Mouse (Mus musculus): ENCODE data around the gene Tmco4. TPM values are rescaled to one million over a fixed set of nuclear protein-coding genes. Genes with fewer than 3 reads are reported as not detected.

The Tmco4 gene
- total RNA-seq, 2 experiments from 2014 or later, result 0.19 to 1.4 TPM

DNA sequence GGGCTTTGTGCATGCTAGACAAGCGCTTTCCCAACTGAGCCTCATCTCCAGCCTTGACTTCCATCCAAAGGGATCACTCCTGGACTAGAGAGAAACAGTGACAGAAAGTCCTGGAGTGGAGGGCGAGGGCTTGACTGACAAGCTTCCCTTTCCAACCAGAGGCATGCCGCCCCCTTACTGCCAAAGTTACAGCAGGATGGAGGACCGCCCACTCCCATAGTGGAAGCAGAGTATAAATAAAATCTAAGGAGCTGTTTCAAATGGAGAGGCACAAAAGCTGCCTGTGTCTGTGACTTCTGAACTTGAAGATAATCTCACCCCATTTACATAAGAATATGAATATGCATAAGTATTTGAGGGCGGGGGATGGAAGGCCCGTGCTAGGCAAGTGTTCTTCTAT, 75.8 kb downstream of the Tmco4 start:
- no peak for ATAC-seq (replicated peaks; ENCODE audit: low FRiP score, poor library complexity, severe bottlenecking)

DNA sequence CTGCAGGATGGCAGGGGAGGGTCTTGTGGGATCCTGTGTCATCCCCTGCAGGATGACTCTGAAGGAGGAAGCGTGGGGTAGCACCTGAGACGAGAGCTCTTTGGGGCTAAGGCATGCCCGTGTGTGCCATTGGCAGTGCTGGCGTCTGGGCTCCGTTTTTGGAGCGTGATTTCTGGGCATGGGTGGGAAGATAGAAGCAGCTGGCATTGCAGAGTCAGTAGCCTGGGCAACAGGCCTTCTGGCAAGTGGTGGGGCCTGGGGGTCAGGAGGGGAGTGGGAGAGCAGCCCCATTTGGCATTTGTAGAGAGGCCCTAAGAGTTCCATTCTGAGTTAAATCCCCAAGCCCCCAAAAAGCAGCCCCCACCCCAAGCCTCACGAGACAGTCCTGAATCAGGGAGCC, 80.1 kb downstream of the Tmco4 start:
- no peak for ATAC-seq (replicated peaks; ENCODE audit: low FRiP score, poor library complexity, severe bottlenecking)

DNA sequence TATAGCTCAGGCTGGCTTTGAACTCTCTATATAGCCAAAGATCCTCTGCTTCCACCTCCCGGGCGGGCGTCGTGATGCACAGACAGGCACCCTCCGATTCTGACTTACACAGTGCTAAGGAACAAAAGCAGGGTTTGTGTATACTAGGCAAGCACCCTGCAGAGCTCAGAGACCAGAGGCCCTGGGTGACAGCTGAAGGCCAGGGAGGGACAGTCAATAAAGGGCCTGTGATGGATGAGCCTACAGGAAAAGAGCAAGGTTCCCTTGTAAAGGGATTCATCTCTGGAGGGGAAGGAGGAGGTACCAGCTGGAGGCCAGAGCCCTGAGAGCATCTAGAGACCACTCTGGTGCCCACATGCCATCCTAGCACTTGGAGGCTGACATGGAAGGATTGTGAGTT, 80.7 kb downstream of the Tmco4 start:
- no peak for ATAC-seq (replicated peaks; ENCODE audit: low FRiP score, poor library complexity, severe bottlenecking)

DNA sequence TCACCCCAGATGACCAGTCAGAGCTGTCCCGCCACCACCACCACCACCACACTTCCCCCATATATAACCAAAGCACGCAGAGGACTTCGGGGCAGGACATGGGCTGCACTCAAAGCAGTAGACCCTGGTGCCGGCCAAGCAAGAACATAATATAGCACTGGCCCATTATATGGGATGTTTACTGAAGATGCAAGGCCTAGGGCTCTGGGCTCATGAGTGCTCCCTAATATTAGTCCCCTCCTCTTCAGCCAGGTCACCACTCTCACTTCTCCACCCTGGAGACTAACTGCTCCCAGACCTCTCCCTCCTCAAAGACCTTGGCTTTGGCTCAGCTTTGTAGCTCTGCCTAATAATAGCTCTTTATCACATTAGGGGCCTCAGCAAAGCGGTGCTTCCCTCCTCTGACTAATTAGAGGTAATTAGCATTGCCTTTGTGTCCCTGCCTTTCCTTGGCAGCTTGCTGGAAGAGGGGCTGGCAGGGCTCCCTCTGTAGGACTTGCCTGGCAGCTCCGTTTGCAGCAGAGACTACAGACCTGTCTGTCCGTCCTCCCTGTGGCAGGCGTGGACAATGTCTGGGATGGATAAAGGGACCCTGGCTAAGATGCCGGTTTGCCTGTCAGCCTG, 81.7 kb downstream of the Tmco4 start:
- ATAC-seq (replicated peaks; ENCODE audit: low FRiP score, poor library complexity, severe bottlenecking), result no peak

DNA sequence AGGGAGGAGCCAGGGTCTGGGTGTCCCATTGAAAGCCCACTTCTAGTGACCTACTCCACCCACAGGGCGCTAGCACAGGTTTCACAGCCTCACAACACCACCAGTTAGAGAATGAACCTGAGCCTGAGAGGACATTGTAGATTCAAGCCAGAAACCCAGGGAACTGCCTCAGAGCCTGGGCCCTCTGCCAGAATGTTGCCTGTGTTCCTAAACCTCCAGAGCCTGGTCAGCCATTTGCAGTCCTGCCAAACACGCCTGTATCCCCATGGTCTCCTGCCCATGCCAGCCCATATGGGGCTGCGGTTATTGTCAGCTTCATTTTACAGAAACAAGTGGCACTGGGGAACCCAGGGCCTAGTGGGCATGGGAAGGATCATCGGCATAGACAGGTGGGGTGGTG, 82.6 kb downstream of the Tmco4 start:
- no peak for ATAC-seq (replicated peaks; ENCODE audit: low FRiP score, poor library complexity, severe bottlenecking)

DNA sequence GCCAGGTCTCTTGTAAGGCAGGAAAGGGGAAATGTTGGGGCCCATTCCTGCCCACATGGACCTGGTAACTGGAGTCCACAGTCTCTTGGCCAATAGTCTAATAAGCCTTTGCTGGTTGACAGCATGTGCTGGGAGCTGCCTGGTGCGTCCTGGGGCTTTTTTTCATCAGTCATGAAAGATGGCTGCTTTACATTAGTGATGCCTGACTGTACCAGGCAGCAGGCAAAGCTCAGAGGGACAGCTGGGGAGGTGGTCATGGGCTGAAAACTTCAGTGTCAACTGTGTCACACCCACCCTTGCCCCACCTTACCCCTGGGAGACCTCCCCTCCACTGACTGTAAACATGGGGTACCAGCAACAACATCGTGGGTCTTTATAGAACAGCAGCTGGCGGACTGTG, 83.1 kb downstream of the Tmco4 start:
- ATAC-seq (replicated peaks; ENCODE audit: low FRiP score, poor library complexity, severe bottlenecking), result no peak

DNA sequence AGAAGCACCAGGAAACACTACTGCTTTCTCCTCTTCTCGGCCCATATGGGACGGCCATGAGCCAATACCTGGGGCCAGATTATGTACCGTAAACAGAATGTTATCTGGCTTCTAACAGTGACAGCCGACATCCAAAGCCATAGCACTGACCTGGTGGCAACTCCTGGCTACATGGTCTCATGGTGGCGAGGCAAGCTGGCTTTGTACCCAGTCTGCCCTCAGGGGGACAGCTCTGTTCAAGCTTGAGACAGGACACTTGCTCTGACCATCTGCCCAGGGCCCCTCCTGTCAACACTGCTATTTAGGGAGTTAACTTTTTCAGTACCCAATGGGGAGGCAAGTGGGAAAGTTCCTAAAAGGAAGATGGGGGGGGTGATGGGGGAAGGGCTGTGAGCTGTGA, 84.6 kb downstream of the Tmco4 start:
- ATAC-seq (replicated peaks; ENCODE audit: low FRiP score, poor library complexity, severe bottlenecking), result no peak

DNA sequence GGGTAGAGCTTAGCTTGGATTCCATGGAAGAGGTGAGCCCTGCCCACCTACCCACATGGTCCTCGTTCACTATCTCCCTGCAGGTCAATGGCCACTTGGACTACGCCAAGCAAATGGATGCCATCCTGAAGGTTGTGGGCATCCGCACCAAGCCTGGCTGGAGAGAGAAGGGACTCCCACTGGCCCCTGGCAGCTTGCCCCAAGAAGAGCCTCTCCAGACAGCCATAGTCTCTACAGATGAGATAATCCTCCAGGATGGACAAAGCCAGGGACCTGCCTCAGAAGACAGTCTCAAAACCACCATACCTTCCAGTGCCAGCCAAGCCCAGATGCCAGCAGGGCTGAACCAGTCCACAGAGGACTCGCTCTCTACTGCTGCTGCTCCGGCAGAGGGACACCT, 85.3 kb downstream of the Tmco4 start:
- no peak for ATAC-seq (replicated peaks; ENCODE audit: low FRiP score, poor library complexity, severe bottlenecking)

DNA sequence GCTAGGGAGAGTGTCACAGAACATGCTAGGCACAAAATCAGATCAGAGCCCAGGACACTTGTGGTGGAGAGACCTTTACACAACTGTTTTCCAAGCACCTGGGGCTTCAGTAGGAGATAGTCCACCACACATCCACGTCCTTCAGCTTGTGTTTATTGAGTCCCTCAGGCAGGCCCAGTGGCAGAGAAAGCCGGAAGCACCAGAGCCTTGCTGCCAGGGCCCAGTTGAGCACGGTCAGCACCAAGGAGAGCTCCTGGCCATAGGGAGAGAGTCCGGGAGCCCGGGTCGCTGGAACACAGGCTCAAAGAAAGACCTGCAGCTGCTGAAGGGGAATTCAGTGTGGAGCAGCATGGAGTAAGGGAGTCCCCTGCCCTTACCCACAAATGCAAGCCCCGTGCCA, 86.9 kb downstream of the Tmco4 start:
- no peak; the same call in 1 of the 2 replicates for ATAC-seq (replicated peaks; ENCODE audit: low FRiP score, poor library complexity, severe bottlenecking)

DNA sequence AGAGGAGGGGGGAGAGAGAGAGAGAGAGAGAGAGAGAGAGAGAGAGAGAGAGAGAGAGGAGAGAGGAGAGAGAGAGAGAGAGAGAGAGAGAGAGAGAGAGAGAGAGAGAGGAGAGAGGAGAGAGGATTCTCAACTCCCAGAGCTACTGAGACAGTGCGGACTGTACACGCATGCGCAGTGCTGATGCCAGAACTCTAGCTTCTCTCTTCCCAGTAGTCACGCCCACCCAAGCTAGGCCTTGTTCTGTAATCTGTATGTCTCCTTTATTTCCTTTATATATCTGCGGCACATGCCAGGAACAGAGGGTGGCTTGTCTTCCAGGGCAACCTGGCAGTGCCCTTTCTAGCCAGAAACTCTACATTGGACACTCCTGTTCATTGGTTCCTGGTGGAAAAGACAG, 92.1 kb downstream of the Tmco4 start:
- ATAC-seq (replicated peaks; ENCODE audit: low FRiP score, poor library complexity, severe bottlenecking), result no peak

DNA sequence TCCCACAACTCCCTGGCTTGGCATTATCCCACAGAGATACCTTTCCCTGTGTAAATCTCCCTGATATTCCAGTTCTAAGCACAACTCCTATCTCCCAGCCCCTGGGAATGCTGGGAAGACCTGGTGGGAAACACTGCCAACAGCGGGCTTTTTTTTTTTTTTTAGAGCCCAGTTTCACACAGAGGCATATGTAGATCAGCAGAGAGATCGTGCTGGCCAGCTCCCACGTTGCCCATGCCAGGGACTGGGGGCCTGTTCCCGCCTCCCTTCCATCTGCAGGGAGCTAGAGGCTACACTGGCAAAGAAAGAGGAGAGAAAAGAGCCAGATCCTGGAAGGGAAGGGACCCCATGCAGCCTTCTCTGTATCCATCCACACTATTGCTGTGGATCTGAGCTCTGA, 95.6 kb downstream of the Tmco4 start:
- no peak for ATAC-seq (replicated peaks; ENCODE audit: low FRiP score, poor library complexity, severe bottlenecking)

DNA sequence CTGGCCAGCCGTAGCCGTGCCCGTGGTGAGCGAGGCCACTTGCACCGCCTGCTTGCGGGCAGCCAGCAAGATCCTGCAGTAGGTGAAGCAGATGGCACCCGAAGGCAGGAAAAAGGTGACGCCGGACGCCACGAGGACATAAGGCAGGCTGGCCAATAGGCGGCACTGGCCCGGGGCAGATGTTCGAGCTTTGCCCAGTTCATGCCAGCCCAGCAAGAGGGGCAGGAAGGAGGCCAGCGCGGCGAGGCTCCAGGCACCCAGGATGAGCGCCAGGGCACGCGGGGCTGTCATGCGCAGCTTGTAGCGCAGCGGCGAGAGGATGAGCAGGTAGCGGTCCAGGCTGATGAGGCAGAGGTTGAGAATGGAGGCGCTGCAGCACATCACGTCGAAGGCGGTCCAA, 101.4 kb downstream of the Tmco4 start:
- ATAC-seq (replicated peaks; ENCODE audit: low FRiP score, poor library complexity, severe bottlenecking), result no peak

DNA sequence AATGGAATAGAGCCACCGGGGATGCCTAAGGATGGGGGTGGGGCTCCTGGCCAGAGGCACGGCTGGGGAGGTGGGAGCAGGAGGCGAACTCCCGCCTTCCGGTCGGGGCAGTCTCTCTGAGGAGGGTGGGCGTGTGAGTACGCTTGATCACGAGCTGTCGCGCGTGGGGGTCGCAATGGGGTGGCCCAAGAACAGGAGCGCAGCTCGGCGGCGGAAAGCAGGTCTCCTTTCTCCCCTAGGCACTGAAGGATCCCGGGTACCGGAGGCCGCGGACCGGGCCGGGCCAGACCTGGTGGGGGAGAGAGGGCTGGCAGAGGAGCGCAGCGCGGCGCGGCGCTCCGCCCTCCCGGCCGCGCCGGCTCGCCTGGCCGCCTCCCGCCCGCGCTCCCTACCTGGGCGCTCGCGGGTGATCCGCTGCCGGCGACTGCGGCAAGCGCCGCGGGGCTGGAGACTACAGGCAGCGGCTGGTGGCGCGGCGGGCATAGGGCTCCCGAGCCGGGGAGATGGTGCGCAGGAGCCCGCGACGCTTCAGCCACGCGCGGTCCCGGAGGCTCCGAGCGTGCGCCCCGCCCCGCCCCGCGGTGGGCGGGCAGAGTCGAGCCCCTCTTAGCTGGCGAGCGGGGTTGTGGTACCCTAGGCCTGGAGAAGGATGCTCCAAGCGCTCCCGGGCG, 102.5 kb downstream of the Tmco4 start, which contains the start of gene Htr6:
TSS of gene Htr6 (minus strand) at position 530 of the 671 bp plus-strand sequence.
- no peak for ATAC-seq (replicated peaks; ENCODE audit: low FRiP score, poor library complexity, severe bottlenecking)

DNA sequence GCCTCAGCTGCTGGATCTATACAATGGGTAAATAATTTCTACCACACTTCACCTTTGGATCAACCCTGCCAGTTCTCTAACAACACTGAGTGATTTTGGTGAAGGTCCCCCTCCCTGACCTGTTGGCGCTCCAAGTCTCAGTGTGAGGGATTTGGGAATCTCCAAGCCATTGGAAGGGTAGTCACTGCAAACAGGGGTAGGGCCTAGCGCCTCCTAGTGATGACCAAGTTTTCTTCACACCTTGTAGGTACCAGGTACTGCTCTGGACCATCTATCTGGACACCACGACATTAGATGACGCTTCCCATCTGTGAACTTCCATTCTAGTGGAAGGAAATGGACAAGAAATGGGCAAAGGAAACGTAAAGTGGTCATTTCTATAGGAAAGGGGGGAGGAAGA, 103.2 kb downstream of the Tmco4 start:
- ATAC-seq (replicated peaks; ENCODE audit: low FRiP score, poor library complexity, severe bottlenecking), result no peak

DNA sequence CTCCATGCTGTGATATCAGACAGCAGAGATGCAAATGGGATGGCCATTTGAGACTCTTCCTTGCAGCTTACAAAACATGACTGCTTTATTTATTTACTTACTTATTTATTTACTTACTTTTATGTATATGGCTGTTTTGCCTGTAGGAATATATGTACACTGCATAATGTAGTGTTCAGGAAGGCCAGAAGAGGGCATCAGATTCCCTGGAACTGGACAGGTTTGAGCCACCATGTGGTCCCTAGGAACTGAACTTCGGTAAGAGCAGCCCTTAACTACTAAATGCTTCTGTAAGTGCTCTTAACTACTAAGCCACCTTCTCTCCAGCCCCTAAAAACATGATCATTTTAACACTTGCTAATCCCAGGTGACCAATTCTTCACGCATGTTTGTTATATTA, 105.6 kb downstream of the Tmco4 start:
- ATAC-seq (replicated peaks; ENCODE audit: low FRiP score, poor library complexity, severe bottlenecking), result no peak

DNA sequence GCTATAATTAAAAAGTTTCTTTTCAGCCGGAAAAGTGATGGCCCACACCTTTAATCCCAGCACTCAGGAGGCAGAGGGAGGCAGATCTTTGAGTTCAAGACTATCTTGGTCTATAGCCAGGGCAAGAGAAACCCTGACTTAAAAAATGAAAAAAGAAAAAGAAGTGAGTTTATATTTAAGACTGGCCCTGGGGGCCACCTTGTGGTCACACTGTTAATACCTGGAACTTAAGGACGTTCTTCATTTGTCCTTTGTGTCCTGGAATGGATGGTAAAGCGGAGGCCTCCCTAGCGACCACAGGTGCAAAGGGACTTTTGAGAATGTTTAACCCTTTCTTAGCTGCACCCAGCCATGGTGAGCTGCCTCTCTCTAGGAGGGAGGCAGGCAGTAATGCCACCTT, 106.0 kb downstream of the Tmco4 start:
- no peak for ATAC-seq (replicated peaks; ENCODE audit: low FRiP score, poor library complexity, severe bottlenecking)

DNA sequence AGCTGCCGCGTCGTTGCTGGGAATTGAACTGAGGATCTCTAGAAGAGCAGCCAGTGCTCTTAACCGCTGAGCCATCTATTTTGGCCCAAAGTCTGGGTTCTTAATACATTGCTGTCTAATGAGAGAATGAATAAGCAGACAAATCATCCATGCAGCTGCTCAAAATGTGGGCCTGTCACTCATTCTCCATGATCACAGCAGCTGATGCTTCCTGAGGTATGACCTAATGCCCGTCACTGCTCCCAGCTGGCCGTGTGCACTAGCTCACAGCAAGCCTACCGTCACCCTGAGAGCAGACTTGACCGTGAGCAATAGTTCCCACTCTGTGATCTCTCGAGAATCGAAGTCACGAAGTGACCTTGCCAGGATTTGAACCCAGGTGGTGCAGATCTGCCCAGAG, 106.8 kb downstream of the Tmco4 start:
- no peak for ATAC-seq (replicated peaks; ENCODE audit: low FRiP score, poor library complexity, severe bottlenecking)

DNA sequence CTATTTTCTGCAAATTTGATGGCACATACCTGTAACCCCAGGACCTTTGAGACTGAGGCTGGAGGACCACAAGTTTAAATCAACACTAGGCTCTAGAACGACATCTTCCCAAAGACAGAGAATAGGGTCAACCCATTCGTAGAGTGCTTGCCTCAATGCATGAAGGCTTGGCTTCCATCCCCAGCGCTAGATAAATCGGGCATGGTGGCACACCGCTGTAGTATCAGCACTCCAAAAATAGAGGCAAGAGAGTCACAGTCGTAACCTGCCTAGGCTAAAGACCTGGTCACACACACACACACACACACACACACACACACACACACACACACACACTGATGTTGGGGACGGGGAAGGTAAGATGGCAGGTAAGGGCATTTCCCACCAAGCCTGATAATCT, 107.6 kb downstream of the Tmco4 start:
- ATAC-seq (replicated peaks; ENCODE audit: low FRiP score, poor library complexity, severe bottlenecking), result no peak

DNA sequence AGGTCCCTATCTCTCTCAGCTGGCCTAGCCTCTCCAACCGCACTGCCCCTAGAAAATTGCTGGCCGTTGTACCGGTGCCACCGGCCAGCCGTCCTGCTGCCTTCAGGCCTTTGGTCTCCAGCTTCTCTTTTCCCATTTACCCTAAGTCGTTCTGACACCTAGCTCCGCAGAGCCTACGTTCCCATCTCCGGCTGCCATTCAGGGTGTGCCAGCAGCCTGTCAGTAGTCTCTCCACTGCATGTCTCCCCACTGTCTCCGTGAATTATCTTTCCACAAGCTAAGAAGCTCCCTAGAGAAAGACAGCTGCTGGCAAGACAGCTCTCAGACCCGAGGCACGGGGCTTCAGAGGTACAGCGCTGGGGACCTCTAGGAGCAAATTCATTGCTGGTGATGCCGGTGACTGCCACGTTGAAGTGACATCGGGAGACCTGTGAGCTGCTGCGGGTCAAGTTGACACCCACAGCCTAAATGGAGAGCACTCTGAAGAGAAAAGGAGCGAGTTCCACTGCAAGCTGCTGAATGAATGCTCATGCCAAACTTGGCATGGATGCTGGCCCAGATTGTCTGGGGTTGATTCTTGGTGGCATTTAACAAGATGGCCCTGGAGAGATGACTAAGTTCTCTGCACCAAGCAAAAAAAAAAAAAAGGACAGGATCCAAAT, 108.7 kb downstream of the Tmco4 start:
- ATAC-seq (replicated peaks; ENCODE audit: low FRiP score, poor library complexity, severe bottlenecking), result no peak

DNA sequence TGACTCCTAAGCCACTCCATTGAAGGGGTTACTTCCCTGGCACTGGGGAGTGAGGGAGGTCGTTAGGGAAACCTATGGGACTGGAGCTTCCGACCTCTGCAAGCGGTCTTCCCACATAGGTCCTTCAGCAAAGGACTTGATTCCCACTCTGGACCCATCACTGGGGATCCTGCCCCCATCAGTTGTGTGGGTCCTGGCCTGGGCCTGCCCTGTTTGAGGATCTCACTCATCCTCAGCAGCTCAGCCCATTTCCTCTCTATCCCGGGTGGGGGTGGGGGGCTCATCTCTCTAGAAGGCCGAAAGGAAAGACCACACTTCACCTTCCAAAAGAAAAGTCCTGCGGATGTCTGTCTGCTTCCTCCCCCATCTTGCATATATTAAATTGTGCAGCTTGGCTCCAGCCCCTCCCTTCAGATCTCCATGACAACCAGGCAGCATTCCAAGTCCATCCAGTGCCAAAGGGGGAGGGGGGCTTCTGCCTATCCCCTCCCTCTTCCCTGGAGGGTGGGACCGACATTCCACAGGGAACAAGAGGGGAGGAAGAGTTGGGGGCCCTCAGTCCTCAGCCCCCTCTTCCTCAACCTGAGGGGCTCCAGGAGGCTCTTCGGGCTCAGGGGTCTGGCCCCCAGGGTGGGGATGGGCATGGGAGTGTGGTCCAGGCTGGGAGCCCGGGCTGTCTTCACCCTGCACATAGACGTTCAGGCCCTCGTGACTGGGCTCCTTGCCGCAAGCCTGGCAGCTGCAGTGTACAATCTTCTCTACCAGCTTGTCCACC, 110.3 kb downstream of the Tmco4 start:
- no peak for ATAC-seq (replicated peaks; ENCODE audit: low FRiP score, poor library complexity, severe bottlenecking)

DNA sequence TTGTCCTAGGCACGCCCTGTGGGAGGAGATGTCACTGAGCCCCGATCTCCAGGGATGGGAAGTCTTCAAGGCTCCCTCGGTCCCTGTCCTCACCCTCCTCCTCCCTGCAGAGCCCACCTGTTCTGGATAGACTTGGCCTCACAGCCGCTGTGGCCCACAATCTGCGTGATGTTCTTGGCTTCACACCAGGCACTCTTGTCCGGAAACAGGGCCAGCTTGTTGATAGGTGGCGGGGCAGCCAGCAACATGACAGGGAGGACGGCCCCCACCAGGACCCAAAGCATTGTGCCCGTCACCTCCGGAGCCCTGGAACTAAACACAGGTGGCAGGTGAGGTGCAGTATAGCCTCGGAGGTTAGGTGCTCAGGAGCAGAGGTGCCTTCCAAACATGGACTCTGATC, 112.6 kb downstream of the Tmco4 start:
- ATAC-seq (replicated peaks; ENCODE audit: low FRiP score, poor library complexity, severe bottlenecking), result no peak
